ENCODE assay signal across 13 mouse cellular contexts in the genomic region with DNA sequence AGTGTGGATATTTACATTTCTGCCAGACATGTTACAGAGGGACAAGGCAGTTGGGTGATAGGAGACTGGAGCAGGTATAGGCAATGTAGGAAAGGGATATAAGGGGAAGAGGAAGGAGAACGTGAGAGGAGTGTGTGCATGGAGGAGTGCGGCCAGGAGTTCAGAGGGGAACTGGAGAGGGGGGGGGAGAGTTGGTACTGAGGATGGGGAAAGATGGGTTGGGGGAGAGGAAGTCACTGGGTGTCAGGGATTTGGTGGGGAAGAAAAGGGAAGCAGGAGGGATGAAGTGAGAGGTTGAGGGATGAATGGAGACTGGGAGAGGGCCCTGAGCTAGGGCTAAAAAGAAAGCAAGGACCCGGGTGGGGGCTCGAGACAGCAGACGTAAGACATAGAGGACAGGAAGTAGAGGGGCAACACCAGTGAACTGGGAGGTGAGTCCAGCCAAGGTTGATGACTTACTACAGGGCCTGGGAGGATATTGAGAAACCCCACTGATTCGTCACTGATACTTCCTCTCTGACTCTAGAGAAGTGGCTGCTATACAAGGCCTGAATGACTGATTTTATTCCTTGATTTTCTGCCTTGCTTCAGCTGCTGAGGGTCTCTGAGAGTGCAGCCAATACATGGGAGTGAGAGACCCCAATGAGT. TPM values are rescaled to one million over a fixed set of nuclear protein-coding genes. Genes with fewer than 3 reads are reported as not detected.
"Had no signal": no experiment of that assay in that cellular context is flagged by ENCODE, and none has a peak within 500 bp of the region (broad histone marks: within the 10 kb centered on the region; RNA-seq: fewer than 3 reads in every experiment).

No protein-coding gene starts in this region.

RNA-seq across cellular contexts. Expression of gene Raet1d, which starts 6.7 kb away (rescaled TPM):
- total RNA-seq: gastrocnemius, adult 18-20 months; gastrocnemius, adult 8-10 months; gastrocnemius, postnatal 14 days; gastrocnemius, postnatal 36 days; heart, adult 2 months; heart, postnatal 36 days; layer of hippocampus, adult 2 months; layer of hippocampus, postnatal 10 days; layer of hippocampus, postnatal 25 days; left cerebral cortex, adult 2 months; left cerebral cortex, postnatal 14 days; left cerebral cortex, postnatal 36 days had no signal
- polyA plus RNA-seq: inflammation-experienced regulatory T-cells, adult 6 months had no signal
